Mouse (Mus musculus): ENCODE measurements around the gene Izumo4. TPM values are rescaled to one million over a fixed set of nuclear protein-coding genes. Genes with fewer than 3 reads are reported as not detected.
A peak's percentile ranks its signal among the peaks of the same experiment; 100 is the strongest.

The Izumo4 gene
- total RNA-seq, 1 experiment from 2014 or later, result 10.4 TPM

DNA sequence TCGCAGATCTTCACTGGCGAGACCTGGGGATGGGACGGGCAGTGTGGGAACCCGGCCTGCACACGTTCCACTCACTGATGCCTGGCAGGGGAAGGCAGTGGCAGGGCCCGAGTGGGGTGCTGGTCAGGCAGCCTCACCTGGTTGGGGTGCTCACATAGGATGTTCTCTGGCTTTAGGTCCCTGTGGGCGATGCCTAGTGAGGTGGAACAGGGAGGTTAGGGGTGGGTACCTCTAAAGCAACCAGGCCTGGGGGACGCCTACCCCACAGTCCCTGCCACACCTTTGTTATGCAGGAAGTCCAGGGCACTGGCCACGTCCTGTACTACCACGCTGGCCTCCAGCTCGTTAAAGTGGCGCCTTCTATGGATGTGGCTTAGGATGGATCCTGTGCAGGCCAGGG lies 33.0 kb upstream of the Izumo4 start:
- ATAC-seq (replicated peaks; ENCODE audit: low read depth, poor library complexity, severe bottlenecking), result no peak

DNA sequence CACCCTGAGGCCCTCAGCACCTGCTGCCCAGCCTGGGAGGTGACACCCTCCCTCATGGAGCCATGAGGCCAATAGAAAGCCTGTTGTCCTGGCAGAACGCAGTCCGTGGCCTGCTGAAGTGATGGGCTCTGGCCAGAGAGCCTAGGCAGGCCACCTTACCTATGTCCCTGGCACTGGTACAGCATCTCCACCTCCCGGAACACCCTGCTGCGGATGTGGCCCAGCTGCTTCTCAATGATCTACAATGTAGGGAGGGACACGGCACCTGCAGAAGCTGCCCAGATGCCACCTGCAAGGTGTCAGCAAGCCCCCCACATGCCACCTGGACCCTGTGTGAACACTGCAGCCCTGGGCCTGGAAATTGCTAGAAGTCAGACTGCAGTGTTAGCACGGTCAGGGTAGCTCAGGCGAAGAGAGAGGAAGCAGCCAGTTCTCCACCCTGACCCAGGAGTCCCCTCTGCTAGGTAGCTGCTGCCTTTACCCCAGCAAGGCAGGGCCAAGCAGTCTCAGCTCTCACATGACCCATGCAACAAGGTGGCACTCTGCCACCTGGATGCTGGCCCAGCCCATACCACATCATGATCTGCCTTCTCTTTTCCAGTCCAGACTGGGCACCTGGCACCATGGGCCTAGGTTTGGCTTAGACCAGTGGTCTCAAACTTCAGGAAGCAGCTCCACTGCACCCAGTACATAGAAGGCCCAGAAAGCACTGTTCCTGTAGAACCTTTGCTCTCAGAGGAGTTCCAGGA lies 32.1 kb upstream of the Izumo4 start:
- ATAC-seq (replicated peaks; ENCODE audit: low read depth, poor library complexity, severe bottlenecking), result no peak

DNA sequence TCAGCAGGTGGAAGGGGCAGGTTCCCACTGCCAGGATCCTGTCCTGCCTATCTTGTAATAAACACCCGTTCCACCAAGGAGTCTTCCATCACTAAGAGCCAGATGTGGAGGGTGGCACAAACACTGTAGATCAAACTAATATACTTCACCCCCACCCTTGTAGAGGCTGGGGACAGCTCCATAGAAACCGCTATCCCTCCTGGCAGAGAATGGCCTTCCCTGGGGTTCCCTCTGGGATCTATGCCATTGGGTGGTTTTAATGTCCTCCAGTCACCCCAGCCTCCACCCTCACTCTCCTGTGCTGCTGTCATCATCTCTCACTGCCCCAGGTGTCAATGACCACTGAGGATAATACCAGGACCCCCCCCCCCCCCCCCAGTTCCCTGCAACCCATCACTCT lies 31.5 kb upstream of the Izumo4 start:
- ATAC-seq (replicated peaks; ENCODE audit: low read depth, poor library complexity, severe bottlenecking), result no peak

DNA sequence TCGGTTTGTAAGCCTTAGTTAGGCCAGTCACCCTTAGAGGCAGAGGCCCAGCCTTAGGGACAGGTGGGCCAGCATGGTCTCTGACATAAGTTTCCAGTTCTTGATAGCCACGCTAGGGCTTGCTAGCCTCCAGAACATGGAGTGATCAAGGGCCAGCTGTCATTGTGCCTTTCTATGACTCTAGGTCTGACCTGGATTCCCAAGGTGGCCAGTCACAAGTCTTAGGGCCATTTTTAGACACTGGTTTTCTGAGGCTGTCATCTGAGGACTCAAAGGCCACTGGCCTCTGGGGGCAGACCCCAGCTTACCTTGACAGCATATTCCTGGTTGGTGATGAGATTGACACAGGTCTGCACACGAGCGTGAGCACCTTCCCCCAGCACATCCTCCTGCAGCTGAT lies 30.7 kb upstream of the Izumo4 start:
- ATAC-seq (replicated peaks; ENCODE audit: low read depth, poor library complexity, severe bottlenecking), result no peak

DNA sequence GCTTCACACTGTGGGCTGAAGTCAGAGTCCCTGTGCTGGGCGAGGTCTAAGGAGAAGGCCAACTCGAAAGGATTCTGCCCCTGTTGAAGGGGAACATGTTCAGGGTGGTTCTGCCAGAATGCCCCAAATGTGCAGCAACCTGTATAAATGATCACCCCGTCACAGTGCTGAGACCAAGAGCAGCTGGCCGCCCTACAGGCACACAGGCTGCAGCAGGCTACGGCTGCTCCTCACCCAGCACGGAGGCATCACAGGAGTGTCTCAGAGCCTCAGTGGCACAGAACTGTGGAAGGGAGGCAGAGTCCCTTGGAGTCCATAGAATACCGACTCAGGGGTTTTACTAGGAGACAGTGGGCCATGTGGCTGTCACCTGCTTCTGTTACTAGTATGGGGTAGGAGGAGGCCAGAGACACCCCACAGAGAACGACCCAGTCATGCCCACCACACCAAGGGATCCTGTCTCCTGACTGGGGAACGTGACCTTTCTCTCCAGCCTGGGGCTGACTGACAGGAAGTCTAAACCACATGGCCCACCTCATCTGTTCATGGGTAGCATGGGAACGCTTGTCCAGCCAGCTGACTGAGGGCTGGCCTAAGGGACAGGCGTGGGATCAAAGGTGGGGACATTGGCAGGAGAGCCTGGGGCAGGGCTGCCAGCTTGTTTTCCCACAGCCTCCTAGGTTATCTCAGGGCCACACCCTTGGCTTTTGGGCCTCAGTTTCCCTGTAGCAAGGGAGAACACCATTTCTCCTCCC lies 29.9 kb upstream of the Izumo4 start:
- no peak for ATAC-seq (replicated peaks; ENCODE audit: low read depth, poor library complexity, severe bottlenecking)

DNA sequence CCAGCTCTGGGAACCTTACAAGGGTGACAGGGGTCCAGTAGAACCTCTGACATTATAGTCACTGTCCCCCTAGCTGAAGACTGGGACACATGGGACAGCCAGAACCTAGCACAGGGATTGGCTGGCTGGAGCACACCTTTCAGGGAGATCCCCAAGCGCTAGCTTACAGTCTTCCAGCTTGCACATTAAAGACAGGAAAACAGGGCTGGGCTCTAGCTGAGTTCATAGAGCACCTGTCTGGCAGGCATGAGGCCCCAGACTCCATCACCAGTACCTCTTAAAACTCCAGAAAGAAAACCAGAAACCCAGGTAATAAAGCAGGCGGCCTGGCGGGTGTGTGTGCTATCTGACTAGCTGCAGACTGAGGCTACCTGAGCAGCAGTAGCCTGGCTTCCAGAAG lies 28.3 kb upstream of the Izumo4 start:
- ATAC-seq (replicated peaks; ENCODE audit: low read depth, poor library complexity, severe bottlenecking), result no peak

DNA sequence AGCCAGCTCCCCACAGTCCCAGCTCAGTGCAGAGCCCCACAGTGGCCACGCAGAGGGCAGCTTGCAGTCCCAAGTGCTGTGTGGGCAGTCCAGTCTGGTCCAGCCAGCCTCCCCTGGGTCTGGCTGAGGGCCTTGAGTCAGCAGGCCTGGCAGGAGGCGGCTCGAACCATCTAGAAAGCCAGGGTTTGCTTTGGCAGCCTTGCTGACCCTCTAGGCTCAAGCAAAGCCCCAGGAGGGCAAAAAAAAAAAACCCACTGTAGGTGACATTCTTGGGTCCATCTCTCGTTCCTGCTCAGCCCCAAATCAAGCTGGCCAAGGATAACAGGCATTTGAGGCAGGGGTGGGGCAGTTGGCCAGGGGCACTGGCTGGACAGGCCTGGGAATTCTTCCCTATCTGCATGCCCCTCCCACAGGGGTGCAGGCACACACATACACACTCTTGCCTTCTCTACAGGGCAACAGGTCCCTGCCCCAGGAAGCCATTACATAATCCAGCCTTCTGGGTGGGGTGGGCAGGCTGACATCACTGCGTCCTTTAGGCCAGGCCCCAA lies 27.7 kb upstream of the Izumo4 start:
- no peak for ATAC-seq (replicated peaks; ENCODE audit: low read depth, poor library complexity, severe bottlenecking)

DNA sequence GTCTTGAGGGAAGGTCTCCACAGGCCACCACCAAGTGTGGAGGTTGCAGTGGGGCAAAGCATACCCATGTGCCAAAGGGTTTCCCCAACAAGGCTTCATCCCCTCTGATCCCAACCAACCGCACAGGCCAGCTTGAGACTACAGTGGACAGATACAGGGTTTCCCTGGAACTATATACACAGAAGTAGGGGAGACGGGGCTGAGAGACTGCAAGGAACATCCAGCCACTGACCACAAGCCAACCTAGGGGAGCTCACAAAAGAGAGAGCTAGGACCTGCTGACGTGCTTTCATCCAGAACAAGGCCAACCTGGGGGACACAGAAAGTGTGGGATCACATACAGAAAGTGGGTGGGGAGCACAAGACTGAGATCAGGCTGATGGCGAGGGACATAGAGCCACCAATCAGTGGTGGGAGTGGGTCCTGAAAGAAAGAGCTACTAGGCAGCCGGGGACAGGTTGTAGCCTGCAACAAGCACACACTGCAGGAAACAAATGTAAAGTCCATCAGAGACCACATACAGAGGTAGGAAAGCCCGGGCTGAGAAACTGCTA lies 27.1 kb upstream of the Izumo4 start:
- ATAC-seq (replicated peaks; ENCODE audit: low read depth, poor library complexity, severe bottlenecking), result no peak

DNA sequence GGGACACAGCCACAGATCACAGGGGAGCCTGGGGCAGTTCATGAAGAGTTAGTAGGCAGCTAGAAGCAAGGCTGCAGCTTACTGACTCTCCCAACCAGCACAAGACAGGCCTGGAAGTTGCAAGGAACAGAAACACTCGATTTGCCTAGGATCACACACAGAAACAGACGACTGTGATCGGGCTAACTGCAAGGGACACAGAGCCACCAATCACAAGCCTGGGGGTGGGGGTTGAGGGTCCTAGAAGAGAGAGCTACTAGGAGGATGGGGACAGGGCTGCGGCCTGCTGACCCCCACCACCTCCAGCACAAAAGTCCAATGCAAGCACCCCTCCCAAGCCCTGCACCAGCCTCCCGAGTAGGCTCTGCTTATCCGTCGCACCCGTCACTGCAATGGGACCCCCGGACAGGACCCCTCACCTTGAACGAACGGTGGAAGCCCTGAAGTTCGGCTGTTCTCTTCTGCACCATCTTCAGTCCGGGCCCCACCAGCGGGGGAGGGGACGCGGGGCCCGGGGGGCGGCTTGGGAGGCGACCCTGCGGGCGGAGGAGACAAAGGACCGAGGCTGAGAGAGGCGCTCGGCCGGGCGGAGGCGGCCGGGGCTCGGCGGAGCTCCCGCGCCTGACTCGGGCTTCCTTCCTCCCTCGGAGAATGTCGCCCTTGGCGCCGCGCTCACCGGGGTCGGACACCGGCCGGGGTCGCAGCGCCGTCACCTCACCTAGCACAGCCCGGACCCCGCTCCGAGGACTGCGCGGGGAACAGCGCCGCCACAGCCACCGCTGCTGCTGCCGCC lies 26.4 kb upstream of the Izumo4 start:
- ATAC-seq (replicated peaks; ENCODE audit: low read depth, poor library complexity, severe bottlenecking), result no peak

DNA sequence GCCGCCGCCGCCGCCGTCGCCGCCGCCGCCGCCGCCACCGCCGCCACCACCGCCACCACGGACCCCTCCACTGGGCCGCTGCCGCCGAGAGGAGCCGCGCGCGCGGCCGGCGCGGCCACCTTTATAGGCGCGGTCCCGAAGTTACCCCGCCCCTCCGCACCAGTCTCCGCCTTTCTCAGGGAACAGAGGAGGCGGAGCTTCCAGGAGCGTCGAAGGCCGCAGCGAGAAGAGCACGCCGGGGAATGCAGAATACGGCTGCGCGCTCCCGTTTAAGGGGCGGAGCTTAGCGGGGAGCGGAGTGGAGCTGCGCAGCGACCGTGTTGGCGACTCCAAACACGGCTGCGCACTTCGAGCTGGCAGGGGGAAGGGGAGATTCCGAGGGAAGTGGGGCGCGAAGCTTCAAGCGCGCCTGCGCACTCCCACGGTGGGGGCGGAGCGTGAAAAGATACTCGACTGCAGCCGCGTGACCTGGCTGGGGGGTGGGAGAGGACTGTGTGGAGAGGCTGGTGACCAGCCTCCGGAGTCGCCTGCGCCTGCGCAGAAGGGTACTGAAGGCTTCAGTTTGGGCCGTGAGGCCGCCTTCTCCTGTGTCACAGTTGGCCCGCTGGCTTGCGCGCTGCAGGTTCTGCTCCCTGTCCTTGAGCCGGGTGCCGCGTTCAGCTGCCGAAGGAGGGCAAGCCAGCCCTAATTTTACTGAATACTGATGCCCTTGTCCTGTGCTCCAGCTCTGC lies 25.6 kb upstream of the Izumo4 start:
- peak; percentile 58 for ATAC-seq (replicated peaks; ENCODE audit: low read depth, poor library complexity, severe bottlenecking)

DNA sequence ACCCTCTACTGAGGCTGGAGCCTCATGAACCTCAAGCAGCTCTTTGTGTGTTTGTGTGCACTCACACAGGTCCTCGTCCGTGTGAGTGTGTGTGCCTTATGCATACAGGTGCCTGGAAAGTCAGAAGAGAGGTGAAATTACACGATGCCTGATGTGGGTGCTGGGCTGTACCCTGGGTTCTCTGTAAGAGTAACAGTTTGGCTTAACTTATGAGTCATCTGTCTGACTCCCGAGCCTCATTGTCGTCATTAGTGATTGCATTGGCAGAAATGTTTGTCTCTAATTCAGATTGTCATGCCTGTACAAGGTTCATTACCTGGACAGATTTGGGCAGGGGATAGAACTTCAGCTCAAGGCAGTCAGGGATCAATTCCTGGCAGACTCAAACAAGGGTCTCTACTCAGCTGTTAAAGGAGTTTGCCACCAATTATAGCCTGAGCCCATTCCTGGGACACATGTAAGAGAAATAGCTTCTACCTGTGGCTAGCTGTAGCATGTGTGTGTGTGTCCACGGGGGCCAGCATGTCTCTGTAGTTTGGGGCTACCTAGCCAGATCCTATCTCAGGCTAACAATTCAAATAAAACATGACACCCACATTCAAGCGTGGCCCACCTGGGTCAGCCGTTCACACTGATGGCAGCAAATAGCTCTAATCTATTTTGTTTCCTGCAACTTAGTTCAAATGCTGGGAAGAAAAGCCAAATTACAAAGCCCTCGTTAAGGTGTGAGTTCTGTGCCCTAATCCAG lies 24.7 kb upstream of the Izumo4 start:
- no peak for ATAC-seq (replicated peaks; ENCODE audit: low read depth, poor library complexity, severe bottlenecking)

DNA sequence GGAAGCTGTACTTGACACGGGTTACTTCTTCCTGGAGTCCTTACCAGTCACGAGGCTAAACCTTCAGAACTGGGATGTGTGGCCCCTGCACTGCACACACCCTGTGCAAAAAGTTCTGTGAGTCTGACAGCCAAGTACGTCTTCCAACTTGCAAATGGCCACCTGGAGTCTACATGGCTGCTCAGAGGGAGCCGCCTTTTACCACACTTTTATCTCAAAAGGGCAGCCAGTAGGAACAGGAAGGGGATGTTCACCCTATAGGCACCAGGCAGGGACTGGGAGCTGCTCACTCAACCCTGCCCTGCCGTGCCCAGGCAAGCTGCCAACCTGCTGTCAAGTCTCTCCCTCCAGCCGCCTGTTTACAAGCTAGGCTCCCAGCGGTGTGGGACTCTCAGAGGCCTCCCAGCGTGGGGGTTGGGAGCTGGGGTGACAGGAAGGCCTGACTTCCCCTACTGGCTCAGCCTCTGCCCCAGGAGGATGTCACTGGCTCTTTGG lies 24.0 kb upstream of the Izumo4 start, which contains the start of gene Mknk2:
Gene Mknk2 (minus strand): TSS at position 171 of the 495 bp plus-strand sequence.
- peak; percentile 68 for ATAC-seq (replicated peaks; ENCODE audit: low read depth, poor library complexity, severe bottlenecking)

DNA sequence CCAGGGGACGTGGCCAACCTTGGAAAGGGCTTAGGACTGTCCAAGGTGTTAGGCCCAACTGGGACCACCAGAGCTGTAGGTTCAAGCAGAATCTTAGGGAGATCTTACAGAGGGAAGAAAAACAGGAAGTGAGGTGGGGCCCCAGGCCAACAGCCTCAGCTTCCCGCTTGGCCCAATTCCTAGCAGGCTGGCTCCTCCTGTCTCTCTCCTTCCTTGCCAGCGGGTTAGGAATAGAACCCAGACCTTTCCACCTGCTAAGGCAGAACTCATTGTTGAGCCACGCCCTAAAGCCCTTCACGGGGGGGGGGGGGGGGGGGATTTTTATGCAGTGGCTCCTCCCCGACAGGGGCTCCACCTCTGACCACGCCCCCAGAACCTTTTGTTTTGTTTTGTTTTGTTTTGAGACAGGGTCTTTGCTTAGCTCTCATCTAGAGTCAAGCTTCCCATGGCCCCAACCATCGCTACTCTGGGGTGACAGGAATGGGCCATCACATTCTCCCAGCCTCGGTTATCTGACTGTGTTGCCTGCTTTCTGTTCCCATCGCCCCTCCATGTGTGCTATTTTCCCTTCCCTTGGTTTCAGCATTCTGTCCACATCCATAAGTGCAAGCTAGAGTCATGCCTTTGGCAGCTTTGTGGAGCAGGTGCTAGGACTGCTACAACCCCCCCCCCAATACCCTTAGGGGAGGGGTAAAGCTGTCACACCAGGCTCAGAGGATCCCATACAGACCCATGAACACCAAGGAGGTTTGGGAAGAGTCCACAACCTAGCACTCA lies 23.2 kb upstream of the Izumo4 start:
- ATAC-seq (replicated peaks; ENCODE audit: low read depth, poor library complexity, severe bottlenecking), result peak; percentile 3; the same call in 1 of the 2 replicates

DNA sequence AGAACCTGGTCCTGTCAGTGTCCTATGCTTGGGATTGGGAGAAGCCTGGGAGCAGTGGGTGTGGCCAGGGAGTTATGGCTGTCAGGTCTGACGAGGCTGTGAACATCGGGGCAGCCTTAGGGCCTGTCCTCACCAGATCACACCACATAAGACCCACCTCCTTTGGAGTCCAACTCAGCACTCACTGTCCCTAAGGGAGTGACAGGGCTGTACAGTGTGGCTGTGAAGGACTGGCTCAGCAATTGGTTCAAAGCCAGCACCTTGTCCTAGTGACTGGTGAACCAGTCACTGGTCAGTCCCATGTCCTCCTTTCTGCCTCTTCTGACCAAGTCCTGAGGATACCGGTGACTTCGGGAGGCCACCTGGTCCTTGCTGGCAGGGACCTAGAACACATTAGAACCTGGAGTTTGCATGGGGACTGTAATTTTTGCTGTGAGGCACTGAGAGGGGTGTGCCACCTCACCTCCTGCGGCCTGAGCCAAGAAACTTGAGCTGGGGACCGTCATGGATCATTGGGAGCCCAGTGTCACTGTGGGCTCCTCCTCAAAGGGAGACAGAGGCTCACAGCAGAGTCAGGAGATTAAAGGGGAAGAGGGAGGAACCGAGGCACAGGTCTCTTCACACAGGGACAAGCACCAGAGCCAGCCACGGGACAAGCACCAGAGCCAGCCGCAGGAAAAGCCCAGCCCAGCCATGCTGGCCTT lies 22.3 kb upstream of the Izumo4 start:
- ATAC-seq (replicated peaks; ENCODE audit: low read depth, poor library complexity, severe bottlenecking), result no peak

DNA sequence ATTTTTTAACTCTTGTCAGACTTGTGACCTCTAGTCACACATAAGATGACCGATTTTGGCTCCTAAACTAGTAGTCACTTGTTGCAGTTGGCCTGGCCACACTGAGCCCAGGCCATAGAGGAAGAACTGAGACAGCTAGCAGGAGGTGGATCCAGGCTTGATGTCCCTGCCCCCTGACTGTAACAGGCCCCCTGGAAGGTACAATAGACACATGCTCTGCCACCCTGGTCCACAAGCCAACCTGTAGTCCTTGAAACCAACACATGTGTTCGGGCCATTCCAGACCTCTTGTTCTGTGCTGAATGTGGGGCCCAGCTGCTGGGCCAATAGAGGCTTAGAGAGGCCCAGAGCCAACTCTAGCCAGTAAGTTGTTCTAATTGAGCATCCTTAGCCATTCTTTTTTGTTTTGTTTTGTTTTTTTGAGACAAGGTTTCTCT lies 21.7 kb upstream of the Izumo4 start:
- ATAC-seq (replicated peaks; ENCODE audit: low read depth, poor library complexity, severe bottlenecking), result no peak

DNA sequence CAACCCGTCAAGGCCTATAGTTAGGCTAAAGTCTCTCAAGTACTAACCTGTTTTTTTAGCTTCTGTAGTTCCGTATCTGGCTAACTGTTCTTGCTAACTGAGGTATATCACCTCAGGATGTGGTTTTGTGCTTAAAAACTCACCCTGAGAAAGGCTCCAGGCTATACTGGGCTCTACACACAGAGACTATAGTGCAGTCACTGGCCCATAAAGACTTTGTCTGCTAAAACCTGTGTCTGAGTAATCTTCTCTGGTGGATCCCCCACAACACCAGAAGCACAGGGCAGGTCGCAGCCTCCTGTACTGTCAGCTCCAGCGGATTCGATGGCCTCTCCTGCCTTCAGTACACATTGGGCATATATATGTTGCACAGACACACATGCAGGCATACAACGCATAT lies 20.0 kb upstream of the Izumo4 start:
- no peak for ATAC-seq (replicated peaks; ENCODE audit: low read depth, poor library complexity, severe bottlenecking)

DNA sequence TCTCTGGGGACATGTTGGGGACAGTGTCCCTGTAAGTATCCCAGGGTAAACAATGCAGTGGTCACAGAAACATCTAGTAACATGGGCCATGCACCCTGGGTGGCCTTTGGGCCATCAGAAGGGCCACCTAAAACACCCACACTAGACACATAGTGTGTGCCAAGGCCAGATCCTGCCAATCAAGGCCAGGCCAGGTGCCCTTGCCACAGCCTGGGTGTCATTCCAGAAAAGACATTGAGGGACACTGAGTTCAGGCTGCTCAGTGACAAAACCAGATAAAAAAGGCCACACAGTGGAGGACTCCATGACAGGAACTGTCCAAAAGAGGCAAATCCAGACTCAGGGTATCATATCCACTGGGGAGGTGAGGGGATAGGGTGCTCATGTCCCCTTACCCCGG lies 18.3 kb upstream of the Izumo4 start:
- no peak for ATAC-seq (replicated peaks; ENCODE audit: low read depth, poor library complexity, severe bottlenecking)
